Mouse (Mus musculus) stomach, embryonic 14.5 days (tissue): ENCODE measurements at regions not wholly inside any gene's neighbourhood (a gene's known extent, or its start where the extent isn't known, plus 50 kb on each side); places are given as distances from the start of the nearest gene placed in this dataset.
A peak's percentile ranks its signal among the peaks of the same experiment; 100 is the strongest.

Experiments used
- ATAC-seq: fragments of 200-750 bp; cut with Nextera tagmentation; 2 replicates; pipeline ENCODE4 v1.8.0; 2017; ENCODE audit warnings: low read depth, moderate TSS enrichment; ENCODE audit not compliant: insufficient number of reproducible peaks, insufficient read depth, low FRiP score
- H3K27ac ChIP-seq: fragments of 300-500 bp; sonication (generic); 2 replicates; pipeline ENCODE4 v1.5.1; 2014; ENCODE audit warnings: mild to moderate bottlenecking, low read length, moderate library complexity, mixed read lengths
- H3K27me3 ChIP-seq: fragments of 300-500 bp; sonication (generic); 2 replicates; pipeline ENCODE4 v1.6.1; 2014; ENCODE audit warnings: low read length, control low read depth, mixed read lengths; ENCODE audit not compliant: control insufficient read depth, insufficient read depth
- H3K36me3 ChIP-seq: fragments of 300-500 bp; sonication (generic); 2 replicates; pipeline ENCODE4 v1.6.1; 2014; ENCODE audit warnings: mild to moderate bottlenecking, control low read depth, low read length, moderate library complexity, mixed read lengths; ENCODE audit not compliant: control insufficient read depth, insufficient read depth
- H3K4me1 ChIP-seq: fragments of 300-500 bp; sonication (generic); 2 replicates; pipeline ENCODE4 v1.6.1; 2014; ENCODE audit warnings: low read length, control low read depth, mixed read lengths; ENCODE audit not compliant: control insufficient read depth, insufficient read depth
- H3K4me2 ChIP-seq: fragments of 300-500 bp; sonication (generic); replicated peaks from 2 replicates; pipeline ENCODE4 v1.6.1; 2014; ENCODE audit warnings: low read depth, low read length, control low read depth
- H3K4me3 ChIP-seq: fragments of 300-500 bp; sonication (generic); 2 replicates; pipeline ENCODE4 v1.5.1; 2014; ENCODE audit warnings: low read depth, low read length, control low read depth
- H3K9ac ChIP-seq: fragments of 300-500 bp; sonication (generic); replicated peaks from 2 replicates; pipeline ENCODE4 v1.6.1; 2014; ENCODE audit warnings: low read depth, mild to moderate bottlenecking, control low read depth, low read length, moderate library complexity, mixed read lengths
- H3K9me3 ChIP-seq: fragments of 300-500 bp; sonication (generic); 2 replicates; pipeline ENCODE4 v1.6.1; 2016; ENCODE audit warnings: low read depth, low read length, control low read depth; ENCODE audit not compliant: control insufficient read depth
- WGBS: fragments of 180-500 bp; shearing (Covaris S2); extraction: QIAGEN DNeasy Blood & Tissue Kit; methylation state at CpG from one replicate; pipeline ENCODE4 v1.1.7; 2014; 5-methylcytosine and 5-hydroxymethylcytosine counted together

GRCm38 (mm10) chr12:71450680-71451463, 141.2 kb downstream of the Dact1 start:
- H3K4me2 ChIP-seq, result no peak overlapping the region
- H3K36me3 ChIP-seq, result no peaks in the 10 kb centered on the region
- H3K27ac ChIP-seq, result no peak overlapping the region
- H3K4me1 ChIP-seq, result 0 out of 2 replicates have a peak, but pooled peaks cover 13% of the 10 kb centered on the region
- H3K9ac ChIP-seq, result no peak overlapping the region
- ATAC-seq, result 0 out of 2 replicates have a peak, but pooled peaks have one; percentile 23
- WGBS, result 59% methylated on average over 14 of the region's 14 CpGs
- no peak overlapping the region for H3K4me3 ChIP-seq
- no peaks in the 10 kb centered on the region for H3K27me3 ChIP-seq
- no peaks in the 10 kb centered on the region for H3K9me3 ChIP-seq

DNA sequence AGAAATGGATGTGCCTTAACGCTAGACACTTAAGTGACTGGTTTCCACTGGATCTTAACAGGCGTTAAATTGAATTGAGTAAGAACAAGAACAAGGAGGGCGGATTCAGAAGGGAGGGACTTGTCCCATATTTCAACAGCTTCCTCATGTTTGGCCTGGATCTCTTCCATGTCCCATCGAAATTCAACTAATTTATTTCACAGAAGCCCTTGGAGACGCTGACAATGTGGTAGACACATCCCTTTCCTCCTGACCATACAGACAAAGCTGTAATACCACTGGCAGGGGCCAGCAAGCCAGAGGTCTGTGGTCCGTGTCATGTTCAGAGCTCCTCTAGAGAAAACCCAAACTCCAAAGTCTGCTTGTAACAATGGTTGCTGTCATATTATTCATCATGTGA, 147.2 kb downstream of the Dact1 start:
- WGBS, result 72% methylated on average over 6 of the region's 6 CpGs
- H3K4me1 ChIP-seq, result peaks cover 12% of the 10 kb centered on the region
- no peak overlapping the region for H3K4me3 ChIP-seq
- H3K27me3 ChIP-seq, result no peaks in the 10 kb centered on the region
- no peak overlapping the region for H3K27ac ChIP-seq
- H3K36me3 ChIP-seq, result no peaks in the 10 kb centered on the region
- no peak for ATAC-seq
- H3K4me2 ChIP-seq, result no peak overlapping the region
- no peaks in the 10 kb centered on the region for H3K9me3 ChIP-seq
- no peak overlapping the region for H3K9ac ChIP-seq

DNA sequence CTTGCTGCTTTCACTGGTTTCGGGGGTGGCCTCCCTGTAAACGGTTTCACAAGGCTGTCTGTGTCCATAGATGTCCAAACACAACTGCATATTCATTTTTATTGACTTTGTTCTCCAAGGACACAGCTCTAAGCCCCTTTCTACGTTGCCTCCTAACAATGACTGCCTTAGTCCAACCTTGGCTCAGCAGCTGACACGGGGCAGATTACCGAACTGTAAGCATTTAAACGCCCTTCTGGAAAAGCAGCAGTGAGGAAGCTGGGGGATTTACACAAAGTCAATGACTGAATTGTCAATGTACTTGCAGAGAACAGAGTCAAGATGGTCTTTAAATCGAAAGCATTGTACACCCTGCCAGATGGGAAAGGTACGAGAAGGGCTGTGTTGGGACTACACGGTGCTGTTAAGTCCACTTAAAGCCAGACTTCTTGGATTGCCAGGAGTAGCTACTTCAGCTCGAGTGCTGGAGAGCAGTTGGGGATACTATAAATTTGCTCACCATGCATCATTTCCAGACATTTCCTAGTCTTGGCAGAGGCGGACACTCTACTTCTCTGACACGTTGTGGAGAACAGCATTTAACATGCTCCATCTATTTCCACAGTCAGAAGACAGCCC, 149.0 kb downstream of the Dact1 start:
- no peaks in the 10 kb centered on the region for H3K36me3 ChIP-seq
- H3K27me3 ChIP-seq, result no peaks in the 10 kb centered on the region
- H3K9me3 ChIP-seq, result no peaks in the 10 kb centered on the region
- H3K4me1 ChIP-seq, result peaks cover 12% of the 10 kb centered on the region
- ATAC-seq, result 0 out of 2 replicates have a peak, but pooled peaks have one; percentile 37
- no peak overlapping the region for H3K4me2 ChIP-seq
- 38% methylated on average over 12 of the region's 12 CpGs for WGBS
- H3K27ac ChIP-seq, result no peak overlapping the region; the same call in 1 of the 2 replicates
- H3K9ac ChIP-seq, result no peak overlapping the region
- H3K4me3 ChIP-seq, result no peak overlapping the region

GRCm38 (mm10) chr12:71460643-71461042, 151.0 kb downstream of the Dact1 start:
- Histone ChIP-seq H3K36me3 (no peaks in the 10 kb centered on the region), H3K9me3 (no peaks in the 10 kb centered on the region), H3K9ac (no peak overlapping the region), H3K4me1 (peaks cover 7% of the 10 kb centered on the region), H3K4me2 (no peak overlapping the region), H3K27me3 (no peaks in the 10 kb centered on the region), H3K4me3 (no peak overlapping the region), H3K27ac (no peak overlapping the region)
- WGBS, result 65% methylated on average over 6 of the region's 6 CpGs
- ATAC-seq, result no peak

DNA sequence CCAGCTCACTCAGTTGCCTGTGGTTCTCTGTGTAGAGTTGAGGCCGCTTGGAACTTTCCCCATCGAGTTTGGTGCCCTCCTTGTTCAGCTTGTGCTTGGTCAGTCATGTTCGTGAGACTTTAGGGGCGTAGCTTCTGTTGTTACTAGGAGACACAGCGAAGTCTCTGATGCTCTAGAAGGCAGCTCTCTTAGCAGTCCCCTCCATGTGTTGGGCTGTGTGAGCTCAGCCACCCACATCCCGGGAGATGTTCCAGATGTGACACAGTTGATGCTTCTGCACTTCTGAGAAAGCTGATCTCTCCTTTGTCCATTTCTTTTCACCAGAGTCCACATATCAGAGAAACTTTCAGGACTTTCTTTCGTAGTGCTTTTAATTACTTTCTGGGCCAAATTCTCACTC, 158.1 kb downstream of the Dact1 start:
- H3K9ac ChIP-seq, result no peak overlapping the region
- peaks cover 16% of the 10 kb centered on the region; the same call in 1 of the 2 replicates for H3K4me1 ChIP-seq
- H3K9me3 ChIP-seq, result no peaks in the 10 kb centered on the region
- H3K27ac ChIP-seq, result no peak overlapping the region
- H3K27me3 ChIP-seq, result no peaks in the 10 kb centered on the region
- no peaks in the 10 kb centered on the region for H3K36me3 ChIP-seq
- H3K4me3 ChIP-seq, result no peak overlapping the region
- H3K4me2 ChIP-seq, result no peak overlapping the region
- WGBS, result 79% methylated on average over 7 of the region's 7 CpGs
- no peak for ATAC-seq

DNA sequence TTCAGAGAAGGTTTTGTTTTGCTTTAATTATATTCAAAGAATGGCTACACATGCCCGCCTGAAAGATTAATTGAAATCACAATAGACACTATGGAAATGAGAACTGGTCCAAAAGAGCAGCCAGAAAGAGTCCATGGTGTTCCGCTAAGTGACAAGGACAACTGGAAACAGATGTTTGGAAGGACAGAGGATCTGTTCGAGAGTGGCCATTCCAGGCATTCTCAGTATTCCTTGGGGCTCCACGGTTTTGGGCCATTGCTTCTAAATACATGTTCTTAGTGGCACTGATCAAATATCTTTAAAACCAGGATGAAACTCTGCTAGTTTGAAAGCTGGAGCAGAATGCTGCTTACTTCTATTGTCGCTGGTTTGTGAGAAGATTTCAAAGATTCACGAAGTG, 158.6 kb downstream of the Dact1 start:
- Histone ChIP-seq H3K27me3 (no peaks in the 10 kb centered on the region), H3K4me3 (no peak overlapping the region), H3K9ac (no peak overlapping the region), H3K27ac (no peak overlapping the region), H3K36me3 (no peaks in the 10 kb centered on the region), H3K4me1 (peaks cover 16% of the 10 kb centered on the region; the same call in 1 of the 2 replicates), H3K9me3 (no peaks in the 10 kb centered on the region), H3K4me2 (no peak overlapping the region)
- no peak for ATAC-seq
- 72% methylated on average over 6 of the region's 6 CpGs for WGBS

DNA sequence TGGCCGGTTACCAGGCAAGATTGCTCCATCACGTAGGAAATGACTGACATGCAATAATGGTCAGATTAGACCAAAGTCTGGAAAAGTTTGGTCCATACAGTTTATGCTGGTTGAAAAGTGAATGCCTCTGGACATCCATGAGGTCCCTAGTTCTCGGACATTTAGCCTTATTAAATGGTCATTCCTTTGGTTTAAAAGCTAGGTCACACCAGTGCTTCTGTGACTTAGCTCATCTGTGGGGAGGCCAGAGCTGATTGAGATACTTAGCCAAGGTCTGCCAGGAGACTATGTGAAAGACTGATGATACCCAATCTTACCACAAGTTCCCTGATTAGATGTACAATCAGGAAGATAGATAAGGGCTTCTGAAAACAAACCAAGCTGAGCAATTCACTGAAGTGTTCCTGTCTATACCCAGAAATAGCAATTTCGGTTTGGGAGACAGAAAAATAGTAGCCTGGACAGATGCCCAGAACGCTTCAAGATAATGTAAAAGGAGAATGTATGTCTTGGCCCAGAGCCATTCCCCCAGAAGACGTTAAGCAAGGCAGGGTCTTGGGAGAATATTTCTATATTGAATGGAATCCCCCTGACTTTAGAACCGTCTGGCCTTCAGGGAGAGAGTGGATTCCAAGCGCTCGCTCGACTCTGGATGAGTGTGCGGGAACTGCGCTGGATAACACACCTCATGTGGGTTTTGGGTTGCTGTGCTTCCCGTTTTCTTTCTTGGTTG, 161.5 kb downstream of the Dact1 start:
- no peak overlapping the region for H3K4me3 ChIP-seq
- peak; percentile 65; the same call in 1 of the 2 replicates for ATAC-seq
- peaks cover 19% of the 10 kb centered on the region; the same call in 1 of the 2 replicates for H3K4me1 ChIP-seq
- H3K27ac ChIP-seq, result peak overlapping the region; percentile 53; the same call in 1 of the 2 replicates
- H3K4me2 ChIP-seq, result no peak overlapping the region
- no peak overlapping the region for H3K9ac ChIP-seq
- WGBS, result 47% methylated on average over 13 of the region's 13 CpGs
- H3K27me3 ChIP-seq, result no peaks in the 10 kb centered on the region
- H3K36me3 ChIP-seq, result no peaks in the 10 kb centered on the region
- no peaks in the 10 kb centered on the region for H3K9me3 ChIP-seq

- no peaks in the 10 kb centered on the region for H3K36me3 ChIP-seq
- no peak for ATAC-seq
- H3K27me3 ChIP-seq, result no peaks in the 10 kb centered on the region
- H3K9me3 ChIP-seq, result no peaks in the 10 kb centered on the region
- H3K4me3 ChIP-seq, result no peak overlapping the region
- H3K4me1 ChIP-seq, result peaks cover 19% of the 10 kb centered on the region; the same call in 1 of the 2 replicates
- 81% methylated on average over 4 of the region's 4 CpGs for WGBS
- H3K4me2 ChIP-seq, result no peak overlapping the region
- H3K27ac ChIP-seq, result peak overlapping the region; percentile 28; the same call in 1 of the 2 replicates
- H3K9ac ChIP-seq, result no peak overlapping the region
Observed at GRCm38 (mm10) chr12:71471720-71472119, 162.0 kb downstream of the Dact1 start.
